9 mouse cellular contexts compared by ENCODE assay signal in genomic region chr17:35003022-35003838, GRCm38 (mm10). TPM values are rescaled to one million over a fixed set of nuclear protein-coding genes. Genes with fewer than 3 reads are reported as not detected.
DNase-seq lines count a peak whose midpoint lies in the region; ATAC-seq and TF ChIP-seq lines count a peak whose summit lies in the region.
"Had no signal": no experiment of that assay in that cellular context is flagged by ENCODE, and none has a peak within 500 bp of the region (broad histone marks: within the 10 kb centered on the region; RNA-seq: fewer than 3 reads in every experiment).

No protein-coding gene starts in this region.

- ATAC-seq in lung, postnatal 0 days: no peak
- no peak for ATAC-seq in embryonic facial prominence, embryonic 14.5 days (ENCODE audit: low read depth)
- ATAC-seq in intestine, embryonic 16.5 days: no peak
- ATAC-seq in neural tube, embryonic 15.5 days (ENCODE audit: low FRiP score): no peak

- no peak overlapping the region for H3K4me3 ChIP-seq in lung, postnatal 0 days (ENCODE audit: low read depth, low read length)
- peak overlapping the region; percentile 88 for H3K4me3 ChIP-seq in embryonic facial prominence, embryonic 14.5 days (ENCODE audit: low read depth, low read length)
- peak overlapping the region; percentile 98 for H3K4me3 ChIP-seq in intestine, embryonic 16.5 days (ENCODE audit: low read length)
- no peak overlapping the region for H3K4me3 ChIP-seq in neural tube, embryonic 15.5 days (replicated peaks)

- intact Hi-C loops in left cerebral cortex, postnatal 25 days (cut with DNase I): loop anchor here (5.0 kb wide), 1 partner anchor 239 kb away; the partner anchor contains the start of gene Ddx39b

- peak overlapping the region; percentile 99; the same call in 1 of the 2 replicates for H3K4me2 ChIP-seq in lung, postnatal 0 days (replicated peaks; ENCODE audit: low read depth, low read length)
- H3K4me2 ChIP-seq in embryonic facial prominence, embryonic 14.5 days (ENCODE audit: low read depth, low read length): peak overlapping the region; percentile 99
- peak overlapping the region; percentile 97 for H3K4me2 ChIP-seq in intestine, embryonic 16.5 days (ENCODE audit: low read depth, low read length)
- H3K4me2 ChIP-seq in neural tube, embryonic 15.5 days: peak overlapping the region; percentile 99

- peaks cover 21% of the 10 kb centered on the region for H3K4me1 ChIP-seq in lung, postnatal 0 days (ENCODE audit: insufficient read depth, low read depth, low read length)
- H3K4me1 ChIP-seq in embryonic facial prominence, embryonic 14.5 days (ENCODE audit: control insufficient read depth, insufficient read depth, low read length): peaks cover 12% of the 10 kb centered on the region
- peaks cover 18% of the 10 kb centered on the region for H3K4me1 ChIP-seq in intestine, embryonic 16.5 days (ENCODE audit: control insufficient read depth, insufficient read depth, low read length)
- H3K4me1 ChIP-seq in neural tube, embryonic 15.5 days: peaks cover 30% of the 10 kb centered on the region

- no peaks in the 10 kb centered on the region for H3K27me3 ChIP-seq in lung, postnatal 0 days (replicated peaks; ENCODE audit: insufficient read depth, low read length)
- no peaks in the 10 kb centered on the region for H3K27me3 ChIP-seq in embryonic facial prominence, embryonic 14.5 days (replicated peaks; ENCODE audit: control insufficient read depth, insufficient read depth, low read length)
- no peaks in the 10 kb centered on the region for H3K27me3 ChIP-seq in intestine, embryonic 16.5 days (replicated peaks; ENCODE audit: control insufficient read depth, insufficient read depth, low read length)
- H3K27me3 ChIP-seq in neural tube, embryonic 15.5 days (replicated peaks): no peaks in the 10 kb centered on the region

- no peak overlapping the region for H3K27ac ChIP-seq in lung, postnatal 0 days (ENCODE audit: low read length)
- peak overlapping the region; percentile 98; the same call in 1 of the 2 replicates for H3K27ac ChIP-seq in embryonic facial prominence, embryonic 14.5 days (replicated peaks; ENCODE audit: low read depth, low read length)
- H3K27ac ChIP-seq in intestine, embryonic 16.5 days (ENCODE audit: low read length): peak overlapping the region; percentile 48
- no peak overlapping the region for H3K27ac ChIP-seq in neural tube, embryonic 15.5 days (replicated peaks)
- H3K27ac ChIP-seq: left cerebral cortex, adult 2 months had no signal

- TF ChIP-seq CTCF in lung, postnatal 0 days (IDR thresholded peaks at IDR 0.05): no peak

- DNase-seq in lung, postnatal 0 days (ENCODE audit: low spot score): no peak
- no peak for DNase-seq in lung, postnatal 4 days
- DNase-seq in embryonic facial prominence, embryonic 14.5 days (ENCODE audit: low spot score): no peak
- no peak for DNase-seq in cerebellum, postnatal 36 days
- no peak for DNase-seq in left cerebral cortex, postnatal 25 days (ENCODE audit: low spot score in 2 of 2)
- DNase-seq: adrenal gland, adult 8-10 months had no signal

- H3K36me3 ChIP-seq in lung, postnatal 0 days (ENCODE audit: insufficient read depth, low read length): no peaks in the 10 kb centered on the region
- H3K36me3 ChIP-seq in embryonic facial prominence, embryonic 14.5 days (ENCODE audit: control insufficient read depth, insufficient read depth, low read length): peaks cover 53% of the 10 kb centered on the region
- H3K36me3 ChIP-seq in intestine, embryonic 16.5 days (ENCODE audit: control insufficient read depth, insufficient read depth, low read length): peaks cover 23% of the 10 kb centered on the region; the same call in 1 of the 2 replicates
- H3K36me3 ChIP-seq in neural tube, embryonic 15.5 days: peaks cover 33% of the 10 kb centered on the region

- TF ChIP-seq EP300 in lung, postnatal 0 days (IDR thresholded peaks at IDR 0.05): no peak

- H3K9ac ChIP-seq in lung, postnatal 0 days (replicated peaks; ENCODE audit: low read depth): 0 out of 2 replicates have a peak overlapping the region, but pooled peaks have one; percentile 16
- H3K9ac ChIP-seq in embryonic facial prominence, embryonic 14.5 days (ENCODE audit: low read depth, low read length): peak overlapping the region; percentile 95
- peak overlapping the region; percentile 12 for H3K9ac ChIP-seq in intestine, embryonic 16.5 days (ENCODE audit: low read depth, low read length)
- H3K9ac ChIP-seq in neural tube, embryonic 15.5 days (replicated peaks): 0 out of 2 replicates have a peak overlapping the region, but pooled peaks have one; percentile 96

- no peaks in the 10 kb centered on the region for H3K9me3 ChIP-seq in lung, postnatal 0 days (ENCODE audit: low read length)
- H3K9me3 ChIP-seq in embryonic facial prominence, embryonic 14.5 days (ENCODE audit: control insufficient read depth, low read length): no peaks in the 10 kb centered on the region
- no peaks in the 10 kb centered on the region for H3K9me3 ChIP-seq in intestine, embryonic 16.5 days (ENCODE audit: control insufficient read depth, low read length)
- H3K9me3 ChIP-seq in neural tube, embryonic 15.5 days (replicated peaks): no peaks in the 10 kb centered on the region

- 47% methylated on average over 9 of the region's 9 CpGs for WGBS in lung, postnatal 0 days
- 58% methylated on average over 9 of the region's 9 CpGs for WGBS in embryonic facial prominence, embryonic 14.5 days
- 45% methylated on average over 9 of the region's 9 CpGs for WGBS in intestine, embryonic 16.5 days
- 76% methylated on average over 9 of the region's 9 CpGs for WGBS in neural tube, embryonic 15.5 days

RNA-seq across cellular contexts. Expression of gene Vars, which starts 2.4 kb away (rescaled TPM):
- polyA plus RNA-seq in lung, postnatal 0 days (2015; fragmentation: Nextera tagmentation; extraction: Ambion mirVana): 24.6 and 24.7 TPM in 2 replicates
- polyA plus RNA-seq in embryonic facial prominence, embryonic 14.5 days (2014; fragmentation: Nextera tagmentation; extraction: Ambion mirVana): 80.3 and 87.7 TPM in 2 replicates
- 112 and 119 TPM in 2 replicates for polyA plus RNA-seq in intestine, embryonic 16.5 days (2015; fragmentation: Nextera tagmentation; extraction: Ambion mirVana)
- polyA plus RNA-seq in neural tube, embryonic 15.5 days (2015; fragmentation: Nextera tagmentation; extraction: Ambion mirVana): 57.8 and 83.6 TPM in 2 replicates
- 10 to 100 TPM; 38.0 to 44.7 TPM for total RNA-seq in left cerebral cortex, postnatal 25 days (2021)

RNA-seq across cellular contexts. Expression of gene Vwa7, which starts 13.1 kb away (rescaled TPM):
- 0.30 and 0.36 TPM in 2 replicates for polyA plus RNA-seq in lung, postnatal 0 days (2015; fragmentation: Nextera tagmentation; extraction: Ambion mirVana)
- 0.07 and 0.20 TPM in 2 replicates for polyA plus RNA-seq in embryonic facial prominence, embryonic 14.5 days (2014; fragmentation: Nextera tagmentation; extraction: Ambion mirVana)
- 0.18 and 0.27 TPM in 2 replicates for polyA plus RNA-seq in intestine, embryonic 16.5 days (2015; fragmentation: Nextera tagmentation; extraction: Ambion mirVana)
- 0.19 and 0.34 TPM in 2 replicates for polyA plus RNA-seq in neural tube, embryonic 15.5 days (2015; fragmentation: Nextera tagmentation; extraction: Ambion mirVana)
- under 1 TPM; 0.30 to 0.37 TPM for total RNA-seq in left cerebral cortex, postnatal 25 days (2021)

RNA-seq across cellular contexts. Expression of gene Lsm2, which starts 21.6 kb away (rescaled TPM):
- 47.3 and 55.4 TPM in 2 replicates for polyA plus RNA-seq in lung, postnatal 0 days (2015; fragmentation: Nextera tagmentation; extraction: Ambion mirVana)
- 151 and 159 TPM in 2 replicates for polyA plus RNA-seq in embryonic facial prominence, embryonic 14.5 days (2014; fragmentation: Nextera tagmentation; extraction: Ambion mirVana)
- 159 and 181 TPM in 2 replicates for polyA plus RNA-seq in intestine, embryonic 16.5 days (2015; fragmentation: Nextera tagmentation; extraction: Ambion mirVana)
- polyA plus RNA-seq in neural tube, embryonic 15.5 days (2015; fragmentation: Nextera tagmentation; extraction: Ambion mirVana): 97.9 and 120 TPM in 2 replicates
- total RNA-seq in left cerebral cortex, postnatal 25 days (2021): 10 to 100 TPM; 17.3 to 18.0 TPM

RNA-seq across cellular contexts. Expression of gene Sapcd1, which starts 24.6 kb away (rescaled TPM):
- polyA plus RNA-seq in lung, postnatal 0 days (2015; fragmentation: Nextera tagmentation; extraction: Ambion mirVana): 1.7 TPM in 2 replicates
- 12.2 and 16.5 TPM in 2 replicates for polyA plus RNA-seq in embryonic facial prominence, embryonic 14.5 days (2014; fragmentation: Nextera tagmentation; extraction: Ambion mirVana)
- polyA plus RNA-seq in intestine, embryonic 16.5 days (2015; fragmentation: Nextera tagmentation; extraction: Ambion mirVana): 11.3 TPM in 2 replicates
- polyA plus RNA-seq in neural tube, embryonic 15.5 days (2015; fragmentation: Nextera tagmentation; extraction: Ambion mirVana): 1.8 and 6.2 TPM in 2 replicates
- total RNA-seq in left cerebral cortex, postnatal 25 days (2021): under 1 TPM; 0.60 to 0.83 TPM

RNA-seq across cellular contexts. Expression of gene Hspa1l, which starts 30.7 kb away (rescaled TPM):
- 0.70 and 0.79 TPM in 2 replicates for polyA plus RNA-seq in lung, postnatal 0 days (2015; fragmentation: Nextera tagmentation; extraction: Ambion mirVana)
- polyA plus RNA-seq in embryonic facial prominence, embryonic 14.5 days (2014; fragmentation: Nextera tagmentation; extraction: Ambion mirVana): 0.99 and 1.0 TPM in 2 replicates
- polyA plus RNA-seq in intestine, embryonic 16.5 days (2015; fragmentation: Nextera tagmentation; extraction: Ambion mirVana): 0.38 and 0.57 TPM in 2 replicates
- polyA plus RNA-seq in neural tube, embryonic 15.5 days (2015; fragmentation: Nextera tagmentation; extraction: Ambion mirVana): 1.4 and 1.5 TPM in 2 replicates
- under 1 TPM; 0.27 to 0.34 TPM for total RNA-seq in left cerebral cortex, postnatal 25 days (2021)

Comparison
In these comparisons a context has a peak if more than half of its experiments do, and no peak if none do; other contexts are left out.
1. H3K27ac ChIP-seq: peak in embryonic facial prominence, embryonic 14.5 days (single experiment) and intestine, embryonic 16.5 days (single experiment); none in lung, postnatal 0 days (single experiment) and neural tube, embryonic 15.5 days (single experiment).
2. H3K4me3 ChIP-seq: peak in embryonic facial prominence, embryonic 14.5 days (single experiment) and intestine, embryonic 16.5 days (single experiment); none in lung, postnatal 0 days (single experiment) and neural tube, embryonic 15.5 days (single experiment).
3. H3K9ac ChIP-seq: peak in every context shown above with its lines; median percentile 96 in neural tube, embryonic 15.5 days; 95 in embryonic facial prominence, embryonic 14.5 days; 16 in lung, postnatal 0 days; 12 in intestine, embryonic 16.5 days.
4. Peak in every context shown above with its lines, with median percentiles within 50 percentile points of each other: H3K4me2 ChIP-seq.